Mouse (Mus musculus): Measurements from ENCODE around the gene Hnrnpul1.
A peak's percentile ranks its signal among the peaks of the same experiment; 100 is the strongest.
"Not testable (repeated sequence)": the region's sequence is repeated elsewhere in the genome, so short reads cannot be mapped to it uniquely, and the experiment has no call there.

Gene Hnrnpul1

DNA sequence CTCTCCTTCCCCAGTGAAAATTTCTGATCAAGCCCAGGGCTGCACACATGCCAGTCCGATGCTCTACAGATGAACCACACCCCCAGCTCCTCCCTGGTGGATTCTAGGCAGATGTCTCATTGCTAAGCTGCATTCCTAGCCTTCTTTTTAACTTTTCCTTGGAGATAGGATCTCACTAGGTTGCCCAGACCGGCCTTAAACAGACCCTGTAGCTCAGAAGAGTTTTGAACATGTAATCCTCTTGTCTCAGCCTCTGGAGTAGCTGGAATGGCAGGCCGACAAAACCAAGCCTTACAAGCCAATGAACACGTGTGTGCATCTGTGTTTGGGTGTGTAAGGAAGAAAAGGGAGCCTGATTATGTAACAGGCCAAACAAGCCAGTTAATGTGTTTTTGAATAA lies 26.2 kb upstream of the Hnrnpul1 start:
- no peak for DNase-seq (ENCODE audit: low spot score in 2 of 2)

DNA sequence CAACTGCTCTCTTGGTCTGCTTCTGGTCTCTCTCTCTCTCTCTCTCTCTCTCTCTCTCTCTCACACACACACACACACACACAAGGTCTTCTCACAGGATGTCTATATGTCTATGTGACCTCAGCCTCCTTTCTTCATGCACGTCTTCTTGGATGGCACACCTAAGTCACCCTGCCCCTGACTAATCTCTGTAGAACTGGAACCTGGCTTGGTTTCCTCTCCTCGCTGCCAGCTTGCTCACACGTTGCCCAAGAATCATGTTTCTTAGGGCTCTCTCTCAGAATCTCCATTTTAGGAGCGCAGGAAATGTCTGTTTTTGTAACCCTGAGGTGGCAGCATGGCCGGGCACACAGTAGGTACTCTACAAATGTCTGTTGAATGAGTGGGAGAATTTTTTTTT lies 25.5 kb upstream of the Hnrnpul1 start:
- no peak for DNase-seq (ENCODE audit: low spot score in 2 of 2)

DNA sequence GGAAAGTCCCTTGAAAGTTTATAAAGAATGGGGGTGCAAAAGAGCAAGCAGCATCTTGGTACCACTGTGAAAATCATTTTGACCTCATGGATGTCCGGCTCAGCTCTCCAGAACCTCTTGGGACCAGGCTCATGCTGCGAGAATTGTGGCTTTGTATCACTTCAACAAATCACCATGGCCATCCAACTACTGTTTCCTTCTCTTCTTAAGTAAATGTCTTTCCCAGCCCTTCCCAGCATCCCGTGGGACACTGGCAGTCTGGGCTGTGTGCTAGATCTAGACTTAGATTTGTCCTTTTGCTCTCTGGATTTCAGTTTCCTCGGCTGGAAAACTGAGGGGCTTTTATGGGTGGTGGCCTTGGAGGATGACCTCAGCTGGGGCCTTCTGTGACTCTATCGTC lies 13.7 kb upstream of the Hnrnpul1 start:
- DNase-seq (ENCODE audit: low spot score in 2 of 2) = no peak

DNA sequence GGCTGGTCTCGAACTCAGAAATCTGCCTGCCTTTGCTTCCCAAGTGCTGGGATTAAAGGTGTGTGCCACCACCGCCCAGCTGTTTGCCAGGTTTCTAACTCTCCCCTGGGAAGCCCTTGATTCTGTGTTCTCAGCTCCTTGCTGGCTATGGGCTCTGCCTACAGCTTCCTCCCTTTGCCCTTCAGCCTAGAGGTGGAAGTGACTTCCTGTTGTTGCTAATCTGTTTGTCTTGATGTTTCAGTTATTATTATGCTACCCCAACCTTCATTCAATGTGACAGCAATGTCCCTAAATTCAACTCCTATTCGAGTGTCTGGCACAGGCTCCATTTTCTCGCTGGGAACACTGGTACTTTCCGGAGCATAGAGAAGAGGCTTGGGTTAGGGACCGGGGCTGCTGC lies 11.6 kb upstream of the Hnrnpul1 start:
- DNase-seq (ENCODE audit: low spot score in 2 of 2) = no peak

DNA sequence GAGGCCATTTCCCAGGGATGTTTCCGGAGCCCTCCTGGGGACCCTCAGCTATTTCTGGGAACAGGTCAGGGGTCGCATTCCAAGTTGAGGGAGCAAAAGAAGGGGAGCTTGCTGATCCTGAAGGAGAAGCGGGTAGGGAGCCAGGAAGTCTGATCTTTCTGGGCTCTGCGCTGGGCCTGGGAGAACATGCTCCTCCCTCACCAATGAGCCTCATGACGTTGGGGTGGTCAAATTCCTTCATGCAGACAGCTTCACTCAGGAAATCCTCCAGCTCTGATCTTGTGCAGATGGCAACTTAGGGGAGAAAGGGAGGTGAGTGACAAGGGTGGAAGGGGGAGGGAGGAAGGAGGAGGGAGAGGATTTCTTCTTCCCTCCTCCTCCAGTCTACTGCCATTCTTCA lies 9.7 kb upstream of the Hnrnpul1 start:
- DNase-seq (ENCODE audit: low spot score in 2 of 2) = no peak

DNA sequence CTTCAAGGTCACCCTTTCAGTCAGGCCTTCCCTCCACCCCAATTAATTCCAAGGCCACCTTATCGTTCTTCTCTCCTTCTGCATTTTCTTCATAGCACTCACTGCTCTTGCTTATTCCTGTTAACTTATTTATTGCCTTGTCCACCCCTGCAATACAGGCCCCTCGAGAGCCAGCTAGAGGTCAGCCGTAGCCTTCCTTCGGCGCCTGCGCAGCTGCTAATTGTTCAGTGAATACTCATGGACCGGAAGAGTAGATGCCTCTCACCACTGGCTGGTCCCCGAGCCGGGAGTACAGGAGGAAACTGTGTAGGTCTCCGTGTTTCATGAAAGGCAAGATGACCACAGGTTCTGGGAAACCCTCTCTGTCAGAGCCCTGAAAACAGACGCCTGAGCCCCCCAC lies 9.1 kb upstream of the Hnrnpul1 start:
- DNase-seq (ENCODE audit: low spot score in 2 of 2) = no peak

DNA sequence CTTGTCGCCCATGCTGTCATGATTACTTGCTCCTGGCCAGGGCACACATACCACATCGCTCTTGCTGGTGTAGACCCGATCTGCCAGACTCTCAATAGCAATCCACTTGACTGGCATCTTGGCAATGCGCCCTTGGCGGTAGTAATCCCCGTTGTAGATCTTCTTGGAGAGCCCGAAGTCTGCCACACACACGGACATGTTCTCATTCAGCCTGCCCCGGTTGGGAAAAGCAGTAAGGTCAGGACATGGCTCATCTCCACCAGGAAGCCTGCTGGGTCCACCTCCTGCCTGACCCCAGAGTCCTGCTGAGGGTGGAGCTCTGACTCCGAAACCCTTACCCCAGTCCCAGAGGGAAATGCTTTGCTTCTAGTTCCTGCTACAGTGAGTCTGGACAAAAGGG lies 6.8 kb upstream of the Hnrnpul1 start:
- no peak for DNase-seq (ENCODE audit: low spot score in 2 of 2)

DNA sequence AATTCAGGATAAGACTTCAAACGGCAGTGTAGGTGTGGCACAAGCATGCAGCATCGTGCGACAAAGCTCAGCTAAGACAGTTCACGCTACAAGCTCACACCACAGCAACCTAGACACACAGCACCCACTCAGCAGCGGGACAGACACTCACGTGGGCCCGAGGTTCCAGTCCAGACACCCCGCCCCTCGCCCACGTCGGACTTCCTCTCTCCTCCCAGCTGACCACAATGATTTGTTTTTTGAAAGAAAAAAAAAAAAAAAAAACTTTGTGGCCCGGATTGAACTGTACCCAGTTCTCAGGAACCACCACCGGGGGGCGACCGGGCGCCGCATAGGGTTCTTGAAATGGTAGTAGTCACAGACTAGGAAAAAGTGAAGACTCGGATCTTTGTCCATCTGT lies 1.5 kb upstream of the Hnrnpul1 start:
- peak; percentile 62 to 90 for DNase-seq (ENCODE audit: low spot score in 2 of 2)

DNA sequence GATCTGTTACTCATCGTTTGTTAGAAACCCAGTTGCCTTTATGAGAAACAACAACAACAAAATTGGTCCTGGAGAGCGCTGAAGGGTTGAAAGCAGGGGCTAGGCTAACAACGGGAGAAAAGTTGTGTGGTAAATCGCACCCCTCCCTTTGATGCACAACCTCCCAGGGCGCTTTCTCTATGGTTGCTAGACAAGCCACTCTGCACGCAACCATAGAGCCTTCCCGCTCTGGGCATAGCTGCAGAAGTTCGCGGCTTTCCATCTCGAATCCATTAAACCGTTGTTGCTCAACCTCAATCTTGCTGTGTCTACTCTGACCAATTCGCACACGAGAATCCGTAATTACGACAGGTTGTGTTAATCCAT lies 894 bp upstream of the Hnrnpul1 start:
- no peak for DNase-seq (ENCODE audit: low spot score in 2 of 2)

DNA sequence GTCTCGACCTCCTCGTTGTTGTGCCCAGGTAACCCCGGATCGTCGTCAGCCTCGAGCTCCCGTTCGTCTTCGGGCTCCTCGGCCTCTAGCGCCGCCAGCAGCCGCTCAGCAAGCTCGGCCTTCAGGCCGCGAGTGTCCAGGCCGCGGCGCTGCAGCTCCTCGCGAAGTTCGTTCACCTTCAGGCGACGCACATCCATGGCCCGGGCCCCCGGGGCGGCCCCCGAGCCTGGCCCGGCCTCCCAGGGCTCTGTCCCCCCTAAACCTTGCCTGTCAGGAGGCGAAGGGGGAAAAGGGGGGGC lies 169 bp downstream of the Hnrnpul1 start:
- no peak for DNase-seq (ENCODE audit: low spot score in 2 of 2)

DNA sequence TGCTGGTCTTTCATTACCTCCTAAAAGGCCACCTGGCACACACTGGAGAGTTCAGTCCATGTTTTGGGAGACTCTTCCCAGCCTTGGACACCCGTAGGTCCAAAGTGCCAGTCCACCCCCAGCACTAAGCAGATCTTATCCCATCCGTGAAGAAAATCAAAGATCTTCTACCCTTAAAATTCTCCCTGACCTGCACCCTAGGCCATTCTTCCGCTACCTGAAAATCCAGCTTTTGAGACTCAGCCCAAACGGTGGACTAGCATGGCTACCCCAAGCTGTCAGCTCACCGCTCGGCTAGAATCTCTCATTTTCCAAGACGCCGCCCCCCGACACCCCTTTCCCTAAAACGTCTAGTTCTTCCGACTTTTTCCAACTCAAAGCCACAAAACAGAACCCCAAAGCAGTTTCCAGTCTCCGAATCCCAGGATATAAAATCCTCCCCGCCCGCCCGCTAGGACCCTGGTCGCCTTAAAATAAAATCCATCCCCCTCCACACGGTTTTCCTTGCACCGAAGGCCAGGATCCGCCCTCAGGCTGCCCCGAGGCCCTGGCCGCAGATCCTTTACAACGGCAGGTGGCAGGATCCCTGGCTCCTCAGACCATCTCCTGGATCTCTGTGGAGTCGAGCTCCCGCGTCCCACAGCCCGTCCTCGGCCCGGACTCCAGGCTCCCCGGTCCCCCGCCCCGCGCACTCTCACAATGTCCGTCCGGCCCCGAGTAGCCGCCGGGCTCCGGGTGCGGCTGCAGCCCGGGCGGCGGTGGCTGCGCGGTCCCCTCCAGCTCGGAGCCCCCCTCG lies 716 bp downstream of the Hnrnpul1 start:
- no peak for DNase-seq (ENCODE audit: low spot score in 2 of 2)

DNA sequence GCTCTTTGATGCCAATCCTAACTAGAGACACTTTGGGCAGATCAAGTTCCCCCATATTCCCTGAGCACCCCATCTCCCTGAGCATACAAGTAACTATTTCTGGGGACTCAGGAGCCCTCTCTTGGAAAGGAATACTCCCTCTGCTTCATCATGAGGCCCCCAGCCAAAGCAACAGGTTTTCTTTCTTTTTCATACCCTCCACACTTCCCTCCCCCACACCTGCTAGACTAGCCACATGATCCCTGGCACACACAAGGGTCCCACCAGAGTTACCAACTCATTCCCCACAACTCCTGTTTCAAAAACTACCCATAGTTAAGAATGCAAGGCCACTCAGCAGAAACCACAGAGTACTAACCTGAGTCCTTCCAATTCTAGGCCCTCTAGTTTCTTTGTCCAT lies 1.5 kb downstream of the Hnrnpul1 start:
- no peak for DNase-seq (ENCODE audit: low spot score in 2 of 2)

DNA sequence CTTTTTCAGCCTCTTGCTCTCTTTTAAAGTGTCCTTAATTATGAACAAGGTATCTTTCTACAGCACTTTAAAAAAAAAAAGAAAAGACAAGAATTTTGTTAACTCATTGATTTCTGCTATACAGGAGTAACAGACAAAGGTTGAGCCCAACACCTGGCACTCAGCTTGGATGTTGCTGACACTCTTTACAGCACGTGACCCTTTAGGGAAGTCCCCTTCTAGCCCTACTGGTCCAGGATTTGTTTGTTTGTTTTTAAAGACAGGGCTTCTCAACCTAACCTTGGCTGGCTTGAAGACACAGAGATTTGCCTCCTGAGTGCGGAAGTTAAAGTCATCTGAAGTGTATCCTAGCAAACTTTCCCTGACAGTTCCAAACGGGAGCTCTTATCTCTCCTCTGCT lies 7.7 kb downstream of the Hnrnpul1 start:
- no peak for DNase-seq (ENCODE audit: low spot score in 2 of 2)

DNA sequence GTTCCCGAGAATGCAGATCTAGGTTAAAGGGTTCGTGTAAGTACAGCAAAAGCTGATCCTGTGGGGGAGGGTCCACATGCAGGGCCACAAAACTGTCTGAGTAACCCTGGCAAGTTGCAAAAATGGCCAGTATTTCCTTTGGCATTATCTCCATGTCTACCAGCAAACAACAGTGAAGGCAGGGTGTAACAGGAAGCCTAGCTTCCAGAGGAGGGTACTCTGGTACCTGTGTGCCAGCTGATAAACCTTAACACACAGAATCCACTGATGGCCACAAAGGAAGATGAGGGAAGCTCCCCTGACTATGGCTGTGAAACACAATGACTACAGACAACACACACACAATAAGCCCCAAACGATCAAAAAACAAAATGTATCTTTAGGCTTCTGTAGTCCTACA lies 16.3 kb downstream of the Hnrnpul1 start:
- no peak for DNase-seq (ENCODE audit: low spot score in 2 of 2)

DNA sequence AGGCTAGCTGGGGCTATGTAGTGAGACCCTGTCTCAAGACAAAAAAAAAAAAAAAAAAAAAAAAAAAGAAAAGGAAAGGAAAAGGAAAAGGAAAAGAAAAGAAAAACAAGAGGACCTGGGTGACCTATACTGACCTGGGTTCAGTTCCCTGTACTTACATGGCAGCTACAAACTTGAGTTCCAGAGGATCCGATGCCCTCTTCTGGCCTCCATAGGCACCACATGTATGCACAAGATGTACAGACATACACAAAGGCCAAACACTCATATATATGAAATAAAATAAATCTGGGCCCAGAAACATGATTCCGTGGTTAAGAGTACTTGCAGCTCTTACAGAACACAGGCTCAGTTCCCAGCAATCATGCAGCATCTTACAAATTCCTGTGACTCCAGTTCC lies 17.6 kb downstream of the Hnrnpul1 start:
- no peak for DNase-seq (ENCODE audit: low spot score in 2 of 2)

DNA sequence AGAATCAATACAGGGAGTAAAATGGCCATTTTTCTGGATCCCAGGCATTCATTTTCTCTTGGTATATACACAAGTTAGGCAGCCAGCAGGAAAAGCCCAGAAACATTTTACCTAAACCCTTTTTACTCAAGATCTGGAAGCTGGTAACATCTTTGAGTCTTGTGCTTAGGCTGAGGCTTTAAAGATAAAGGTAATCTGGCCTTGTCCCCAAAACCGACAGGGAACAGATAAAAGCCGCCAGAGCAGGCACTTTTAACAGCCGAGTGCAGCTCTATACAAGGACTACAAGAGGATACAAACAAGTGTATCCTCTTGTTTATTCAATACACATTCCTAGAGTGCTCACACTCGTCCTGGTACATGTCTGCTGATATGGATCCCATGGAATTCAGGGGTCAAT lies 19.6 kb downstream of the Hnrnpul1 start:
- DNase-seq (ENCODE audit: low spot score in 2 of 2) = no peak

DNA sequence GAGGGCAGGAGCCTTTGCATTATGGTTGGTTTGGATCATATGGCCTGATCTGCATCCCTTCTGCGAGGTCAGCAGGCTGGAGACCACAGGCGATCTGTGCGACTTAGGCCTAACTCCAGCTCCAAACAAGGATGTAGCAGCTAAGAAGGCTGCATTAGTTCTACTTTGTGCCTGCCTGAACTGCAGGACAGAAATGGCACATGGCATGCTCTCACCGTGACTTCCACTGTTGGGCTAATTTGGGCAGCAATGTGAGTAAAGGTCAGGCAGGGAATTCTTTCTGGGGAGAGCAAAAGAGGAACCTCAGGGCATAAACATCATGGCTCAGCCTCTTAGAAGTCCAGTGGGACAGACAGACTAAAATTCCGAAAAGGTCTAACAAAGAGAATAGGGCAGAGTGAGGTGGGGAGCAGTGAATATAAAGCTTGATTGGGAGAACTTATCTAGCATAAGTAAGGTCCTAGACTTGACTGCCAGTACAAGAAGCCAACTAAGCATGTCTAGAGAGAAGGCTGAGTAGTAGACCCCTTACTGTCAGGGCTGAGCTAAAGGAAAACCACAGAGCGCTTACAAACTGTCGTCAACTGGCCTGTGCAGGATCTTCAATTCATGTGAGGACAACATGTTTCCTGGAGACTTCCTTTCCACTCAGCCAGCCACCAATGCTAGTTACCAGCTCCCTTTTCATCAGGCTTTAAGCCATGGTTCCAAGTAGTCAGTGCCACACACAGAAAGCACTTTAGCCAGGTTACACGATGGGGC lies 23.1 kb downstream of the Hnrnpul1 start:
- no peak for DNase-seq (ENCODE audit: low spot score in 2 of 2)

DNA sequence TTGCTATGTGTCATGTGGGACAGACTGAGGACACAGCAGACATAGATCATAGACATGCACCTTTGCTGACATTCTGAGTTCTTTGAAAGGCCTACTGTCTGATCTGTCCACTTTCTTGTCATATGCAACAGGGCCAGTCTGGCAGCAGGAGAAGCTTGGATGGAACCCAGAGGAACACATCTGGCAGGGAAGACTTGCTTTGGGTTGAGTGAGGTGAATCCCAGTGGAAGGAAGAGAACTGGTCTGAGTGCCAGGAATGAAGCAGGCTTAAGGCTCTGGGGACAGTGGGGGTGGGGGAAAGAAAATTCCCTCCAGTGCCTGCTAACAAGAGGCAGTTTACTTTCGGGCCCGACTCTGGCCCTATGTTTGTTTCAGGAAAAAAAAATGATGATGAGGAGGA lies 24.7 kb downstream of the Hnrnpul1 start:
- no peak for DNase-seq (ENCODE audit: low spot score in 2 of 2)

DNA sequence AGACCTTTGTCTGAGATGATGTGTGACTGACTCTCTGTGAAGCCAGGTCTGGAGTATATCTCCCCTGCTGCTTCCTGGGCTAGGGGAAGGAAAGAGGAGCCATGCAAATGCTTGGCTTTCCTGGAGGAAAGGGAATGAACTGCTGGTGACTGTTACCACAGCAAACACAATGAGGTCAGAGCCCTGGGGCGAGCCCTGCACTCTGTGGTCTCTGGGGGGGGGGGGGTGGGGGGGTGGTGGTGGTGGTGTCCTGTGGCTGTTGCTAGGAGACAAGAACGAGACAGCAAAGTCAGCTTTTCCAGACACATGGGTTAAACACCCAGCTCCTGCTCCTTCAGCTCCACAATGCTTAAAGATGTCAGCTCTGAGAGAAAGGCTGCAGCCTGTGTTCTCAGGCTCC lies 25.2 kb downstream of the Hnrnpul1 start:
- no peak for DNase-seq (ENCODE audit: low spot score in 2 of 2)

DNA sequence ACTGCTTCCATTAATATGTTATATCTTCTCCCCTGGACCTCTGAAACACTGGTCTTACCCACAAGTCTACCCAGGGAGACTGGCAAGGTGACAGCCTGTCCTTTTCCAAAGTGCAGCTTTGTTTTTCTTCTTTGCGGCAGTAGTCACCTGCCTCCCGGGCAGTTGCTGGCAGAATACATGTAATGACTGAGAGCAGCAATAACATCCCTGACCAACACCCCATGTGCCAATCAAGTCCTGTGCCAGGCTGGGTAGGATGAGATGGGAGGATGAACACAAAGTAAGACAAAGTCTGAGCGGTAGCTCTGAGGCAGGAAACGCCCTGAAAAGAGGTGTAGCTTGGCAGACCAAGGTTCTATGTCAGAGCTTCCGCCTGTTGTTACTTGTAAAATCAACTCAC lies 26.8 kb downstream of the Hnrnpul1 start:
- DNase-seq (ENCODE audit: low spot score in 2 of 2) = no peak

DNA sequence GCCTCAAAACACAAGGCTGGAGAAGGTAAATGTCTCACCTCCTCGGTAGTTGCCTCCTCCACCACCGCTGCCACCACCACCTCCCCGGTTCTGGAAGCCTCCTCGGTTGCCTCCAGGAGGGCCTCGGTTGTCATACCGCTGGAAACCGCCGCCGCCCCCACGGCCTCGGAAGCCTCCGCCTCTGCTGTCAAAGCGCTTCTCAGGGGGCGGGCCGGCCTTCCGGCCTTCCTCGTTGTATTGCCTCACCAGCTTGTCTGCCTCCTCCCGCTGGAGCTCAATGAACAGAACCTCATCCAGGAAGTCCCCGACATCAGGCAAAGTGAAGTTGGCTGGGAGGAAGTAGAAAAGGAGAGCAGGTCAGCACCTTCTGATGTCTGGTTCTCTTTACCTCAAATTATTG lies 28.7 kb downstream of the Hnrnpul1 start:
- DNase-seq (ENCODE audit: low spot score in 2 of 2) = no peak

DNA sequence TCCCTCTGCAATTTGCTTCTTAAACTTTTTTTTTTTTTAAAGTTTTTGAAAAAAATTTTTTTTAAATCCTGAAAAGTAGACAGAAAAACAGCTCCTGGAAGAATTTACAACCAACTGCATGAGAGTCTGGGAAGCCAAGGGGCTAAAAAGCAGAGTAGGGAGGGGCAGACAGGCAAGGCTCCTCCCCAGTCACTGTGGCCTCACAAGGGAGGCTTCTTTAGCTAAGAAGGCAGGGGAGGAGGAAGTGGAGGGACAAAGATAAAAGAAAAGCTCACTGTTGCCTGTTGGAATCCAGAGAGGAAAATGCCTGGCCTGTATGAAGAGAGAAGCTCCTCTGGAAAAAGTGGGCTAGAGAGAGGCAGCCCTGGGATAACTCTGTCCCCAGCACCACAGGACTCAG lies 32.8 kb downstream of the Hnrnpul1 start:
- DNase-seq (ENCODE audit: low spot score in 2 of 2) = not testable (repeated sequence)

DNA sequence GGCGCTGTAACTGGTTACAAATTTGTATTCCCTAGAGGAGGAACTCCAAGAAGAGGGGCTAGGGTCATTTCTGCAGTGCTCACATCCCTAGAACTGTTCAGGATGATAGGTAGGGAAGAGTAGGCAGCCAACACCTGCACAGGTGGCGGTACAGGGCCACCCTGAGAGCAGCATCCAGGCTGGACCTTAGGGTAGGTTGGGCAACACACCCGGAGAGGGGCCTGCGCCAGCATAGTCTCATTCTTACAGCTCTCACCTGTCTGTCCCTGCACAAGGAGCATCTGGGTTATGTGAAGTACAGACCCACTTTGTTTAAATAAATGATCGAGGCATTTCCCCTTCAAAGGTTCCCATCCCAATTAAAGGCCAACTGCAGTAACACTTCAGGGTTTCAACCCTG lies 33.8 kb downstream of the Hnrnpul1 start:
- DNase-seq (ENCODE audit: low spot score in 2 of 2) = no peak

Data from left cerebral cortex, adult 9 months (tissue).